Mouse (Mus musculus) urinary bladder, postnatal 14 days (tissue): ENCODE measurements around the gene Gm3776.
A peak's percentile ranks its signal among the peaks of the same experiment; 100 is the strongest.
"Not testable (repeated sequence)": the region's sequence is repeated elsewhere in the genome, so short reads cannot be mapped to it uniquely, and the experiment has no call there.

Experiments used
- DNase-seq: peaks from one replicate; pipeline ENCODE4 v3.0.0; 2021; ENCODE audit warnings: low spot score

Gene Gm3776

DNA sequence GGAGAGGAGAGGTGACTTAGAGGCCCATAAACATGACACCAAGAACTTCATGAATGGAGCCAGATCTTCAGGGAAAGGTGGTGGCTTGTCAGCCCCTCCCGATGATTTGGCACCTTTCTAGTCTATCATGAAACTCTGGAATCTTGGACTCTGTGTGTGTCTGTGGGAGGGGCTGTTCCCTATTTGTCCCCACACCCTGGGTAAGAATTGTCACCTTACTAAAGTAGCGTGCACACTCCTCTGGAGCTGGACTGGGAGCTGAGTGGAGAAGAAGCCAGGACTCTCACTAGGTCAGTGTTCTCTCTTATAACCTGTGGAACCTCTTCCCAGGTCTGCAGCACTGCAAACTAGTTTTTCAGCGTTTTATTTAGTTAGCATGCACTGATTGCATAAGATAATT is at the start of gene Gm3776:
Gm3776 (plus strand) TSS at position 216 of the 400 bp plus-strand sequence.
- not testable (repeated sequence) for DNase-seq

DNA sequence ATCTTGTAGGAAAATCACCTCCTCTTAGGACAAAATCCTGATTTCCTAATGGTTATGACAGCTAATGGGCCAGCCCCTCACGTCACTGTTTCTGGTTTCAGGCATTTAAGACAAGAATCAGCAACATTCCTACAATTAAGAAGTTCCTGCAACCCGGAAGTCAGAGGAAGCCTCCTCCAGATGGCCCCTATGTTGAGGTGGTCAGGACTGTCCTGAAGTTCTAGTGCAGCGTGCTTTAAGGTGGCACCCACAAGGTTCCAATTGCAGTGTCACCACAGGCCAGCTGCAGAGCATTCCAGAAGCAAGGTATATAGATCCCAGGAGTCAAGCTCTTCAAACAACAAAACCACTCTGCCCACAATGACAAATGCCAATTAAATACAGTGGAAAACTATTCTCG is 48.0 kb upstream of the Gm3776 start:
- DNase-seq = no peak

DNA sequence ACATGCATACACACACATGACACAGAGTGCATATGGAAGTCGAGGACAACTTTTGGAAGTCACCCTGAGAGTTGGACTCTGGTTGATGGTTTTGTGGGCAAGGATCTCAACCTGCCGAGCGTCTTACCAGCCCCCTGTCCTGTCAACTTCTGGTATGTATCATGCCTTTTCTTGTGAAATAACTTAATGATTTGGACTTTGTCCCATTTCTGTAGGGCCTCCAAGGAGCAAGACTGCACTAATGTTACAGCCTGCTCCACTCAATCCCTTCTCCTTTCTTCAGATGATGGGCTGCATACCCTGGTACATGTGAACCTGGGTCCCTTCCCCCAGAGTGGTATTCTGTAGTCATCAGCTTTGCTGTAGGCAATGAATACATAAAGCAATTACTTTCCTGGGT is 46.9 kb upstream of the Gm3776 start:
- DNase-seq = no peak

DNA sequence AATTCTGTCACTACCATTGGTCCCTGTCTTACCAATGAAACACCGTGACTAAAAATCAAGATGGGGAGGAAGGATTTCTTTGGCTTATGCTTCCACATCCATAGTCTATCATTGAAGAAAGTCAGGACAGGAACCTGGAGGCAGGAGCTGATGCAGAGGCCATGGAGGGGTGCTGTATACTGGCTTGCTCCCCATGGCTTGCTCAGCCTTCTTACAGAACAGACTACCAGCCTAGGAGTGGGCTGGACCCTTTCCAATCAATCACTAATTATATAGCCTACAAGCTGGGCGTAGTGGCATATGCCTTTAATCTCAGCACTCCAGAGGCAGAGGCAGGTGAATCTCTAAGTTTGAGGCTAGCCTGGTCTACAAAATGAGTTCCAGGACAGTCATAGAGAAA is 46.1 kb upstream of the Gm3776 start:
- DNase-seq = no peak

DNA sequence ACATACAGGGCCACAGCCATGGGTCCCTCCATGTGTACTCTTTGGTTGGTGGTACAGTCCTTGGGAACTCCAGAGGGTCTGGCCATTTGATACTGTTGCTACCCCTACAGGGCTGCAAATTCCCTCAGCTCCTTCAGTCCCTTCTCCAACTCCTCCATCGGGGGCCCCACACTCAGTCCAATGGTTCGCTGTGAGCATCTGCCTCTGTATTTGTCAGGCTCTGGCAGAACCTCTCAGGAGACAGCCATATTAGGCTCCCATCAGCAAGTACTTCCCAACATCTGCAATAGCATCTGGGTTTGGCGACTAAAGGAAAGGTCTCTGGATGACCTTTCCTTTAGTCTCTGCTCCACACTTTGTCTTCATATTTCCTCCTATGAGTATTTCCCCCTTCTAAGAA is 45.4 kb upstream of the Gm3776 start:
- no peak for DNase-seq

DNA sequence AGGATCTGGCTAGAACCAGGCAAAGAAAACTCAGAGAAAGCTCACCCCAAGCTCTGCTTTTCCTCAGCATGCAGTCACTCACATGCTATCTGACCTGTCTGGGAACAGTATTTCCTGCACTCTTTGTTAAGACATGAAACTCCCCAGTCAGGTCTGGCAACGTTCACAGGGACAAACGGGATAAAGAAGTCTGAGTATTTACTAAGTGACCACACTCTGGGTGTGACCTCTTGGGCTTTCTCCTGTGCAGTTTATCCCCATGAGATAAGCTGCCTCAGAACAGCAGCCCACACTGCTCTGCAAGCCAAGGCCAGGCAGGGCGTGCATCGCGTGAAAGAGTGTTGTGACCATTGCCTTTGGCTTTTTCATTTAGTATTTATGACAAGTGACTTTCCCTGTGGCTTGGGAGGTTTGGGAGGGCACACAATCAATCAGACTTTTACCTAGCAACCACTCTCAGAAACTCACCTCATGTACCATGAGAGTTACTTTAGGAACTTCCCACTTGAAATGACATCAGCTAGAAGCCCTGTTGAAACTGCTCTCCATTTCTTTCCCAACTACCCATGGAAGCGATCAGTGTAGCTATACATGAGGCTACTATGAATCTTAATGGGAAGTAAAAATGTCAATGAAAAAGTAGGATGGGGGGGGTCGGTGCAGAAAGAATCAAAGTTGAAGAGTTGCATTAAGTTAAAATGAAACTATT is 44.4 kb upstream of the Gm3776 start:
- DNase-seq = peak; percentile 86

DNA sequence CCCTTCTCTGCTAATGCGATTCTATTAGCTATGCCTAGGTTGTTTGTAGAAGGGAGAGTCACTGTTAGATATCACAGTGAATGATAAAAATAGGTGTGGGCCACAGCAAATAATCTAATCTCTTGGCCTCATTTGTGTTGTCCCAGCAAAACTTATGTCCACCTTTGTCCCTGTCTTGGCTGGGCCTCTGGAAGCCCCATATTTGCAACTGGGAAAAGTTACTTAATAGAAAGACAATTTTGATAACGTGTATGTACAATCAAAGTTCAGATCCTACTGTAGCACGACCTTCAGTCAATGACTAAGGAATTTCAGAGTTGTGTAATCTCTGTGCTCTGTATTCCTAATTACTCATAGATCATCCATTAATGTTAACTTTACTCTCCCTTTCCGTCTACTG is 39.9 kb upstream of the Gm3776 start:
- DNase-seq = no peak

DNA sequence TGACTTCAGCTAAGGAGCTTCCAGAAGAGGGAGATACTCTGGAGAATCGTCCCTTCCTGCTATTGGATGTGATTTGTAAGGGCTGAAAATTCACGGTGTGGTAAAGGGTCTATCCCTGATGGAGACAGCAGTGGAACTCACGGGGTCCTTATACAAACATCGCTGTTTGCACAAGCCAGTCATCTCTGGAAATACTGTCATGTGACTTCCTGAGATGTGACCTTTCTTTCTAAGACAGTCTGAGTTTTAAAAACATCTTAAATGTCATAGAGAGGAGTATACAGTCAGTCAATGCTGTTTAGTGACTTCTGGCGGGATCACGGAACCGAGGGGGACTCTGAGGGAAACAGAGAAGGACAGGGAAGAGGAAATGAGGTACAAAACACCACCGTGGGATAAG is 34.3 kb upstream of the Gm3776 start:
- no peak for DNase-seq

DNA sequence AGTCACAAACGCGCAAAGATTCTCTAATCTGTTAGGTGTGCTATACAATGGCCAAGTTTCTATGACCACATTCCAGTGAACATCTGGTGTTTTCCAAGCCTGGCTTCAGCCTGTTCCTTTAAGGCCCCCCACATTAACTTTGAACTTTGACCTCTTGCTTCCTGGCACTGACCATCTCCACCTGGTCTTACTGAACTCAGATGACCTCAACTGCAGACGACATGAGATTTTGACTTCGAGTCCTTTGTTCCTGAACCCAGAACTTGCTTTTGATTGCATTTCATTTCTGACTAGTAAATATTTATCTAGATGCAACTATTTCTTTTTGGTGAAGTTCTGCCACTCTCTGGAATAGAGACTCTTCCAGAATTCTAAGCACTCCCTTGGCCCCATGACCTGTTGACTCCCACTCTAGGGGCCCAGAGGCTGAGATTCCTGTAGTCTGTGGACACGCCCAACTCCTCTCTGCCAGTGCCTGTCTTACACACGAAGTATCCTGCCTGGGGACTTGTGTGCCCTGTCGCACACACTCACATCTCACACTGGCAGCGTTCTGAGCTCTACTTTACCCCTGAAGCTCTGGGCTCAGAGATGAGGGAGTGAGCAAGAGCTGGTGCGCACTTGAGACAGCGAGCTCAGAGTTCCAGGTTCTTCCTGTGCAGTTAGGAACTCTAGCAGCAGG is 33.6 kb upstream of the Gm3776 start:
- no peak for DNase-seq

DNA sequence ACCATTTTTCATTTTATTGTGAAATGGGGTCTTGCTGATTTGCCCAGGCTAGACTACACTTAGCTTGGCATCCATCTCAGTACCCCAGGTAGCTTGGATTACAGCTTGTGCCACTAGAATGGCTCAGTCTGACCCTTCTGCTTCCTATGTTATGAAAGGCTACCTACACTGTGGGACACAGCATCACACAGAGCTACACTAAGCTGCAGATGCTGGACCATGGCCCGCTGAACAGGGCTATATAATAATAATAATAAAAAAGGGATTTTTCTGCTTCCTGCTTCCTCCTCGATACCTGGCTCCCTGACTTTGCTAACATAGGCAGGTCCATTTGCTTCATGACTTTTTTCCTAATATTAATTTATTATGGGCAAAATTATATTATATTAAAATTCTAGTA is 32.5 kb upstream of the Gm3776 start:
- DNase-seq = no peak

DNA sequence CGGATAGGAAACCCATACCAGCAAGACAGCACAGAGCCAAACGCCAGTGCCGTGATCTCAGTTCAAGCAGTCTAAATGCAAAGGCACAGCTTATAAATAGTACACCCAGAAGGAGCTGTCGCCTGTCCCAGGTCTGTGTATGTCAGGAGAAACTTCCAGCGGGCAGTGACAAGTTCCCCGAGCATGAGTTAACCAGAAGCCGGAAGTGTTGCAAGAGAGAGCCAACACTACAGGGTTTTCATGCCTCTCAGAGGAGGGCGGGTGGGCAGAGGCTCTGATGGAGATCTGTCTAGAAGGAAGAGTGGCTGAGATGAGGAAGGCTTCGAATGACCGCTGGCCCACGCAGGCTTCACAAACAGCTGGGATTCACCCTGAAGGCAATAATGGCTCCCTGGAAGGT is 31.6 kb upstream of the Gm3776 start:
- no peak for DNase-seq

DNA sequence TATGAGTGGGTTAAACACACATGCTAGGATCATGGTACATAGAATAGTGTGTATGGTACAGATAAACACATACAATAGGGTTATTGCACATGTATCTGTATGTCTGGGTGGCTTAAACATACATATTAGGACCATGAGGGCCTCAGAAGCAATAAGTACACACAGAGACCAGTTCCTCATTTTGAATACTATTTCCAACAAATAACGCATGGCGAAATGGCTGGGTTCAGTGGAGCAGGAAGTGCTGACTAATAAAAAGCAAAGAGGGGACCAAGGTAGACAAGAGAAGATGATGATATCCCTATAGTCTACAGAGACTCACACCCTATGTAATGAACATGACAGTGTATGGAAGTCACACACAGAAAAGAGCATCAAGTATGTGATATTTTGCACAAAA is 28.8 kb upstream of the Gm3776 start:
- no peak for DNase-seq

DNA sequence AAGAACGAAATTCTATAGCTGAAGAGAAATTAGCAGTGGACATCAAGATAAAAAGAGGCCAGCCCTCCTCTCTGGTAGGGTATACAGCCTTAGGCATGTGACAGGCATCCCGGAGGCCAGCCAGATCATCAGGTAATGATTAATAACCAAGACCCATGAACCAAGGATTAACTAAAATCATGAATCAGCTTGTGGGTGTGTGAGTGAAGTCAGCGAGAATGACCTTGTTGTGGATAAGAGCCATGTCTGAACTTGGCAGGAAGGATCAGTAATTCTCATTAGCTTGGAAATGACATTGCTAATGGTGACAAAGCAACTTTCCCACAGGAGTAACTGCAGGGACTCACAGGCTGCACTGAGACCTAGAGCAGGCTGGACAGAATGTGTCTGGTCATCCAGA is 27.3 kb upstream of the Gm3776 start:
- not testable (repeated sequence) for DNase-seq

DNA sequence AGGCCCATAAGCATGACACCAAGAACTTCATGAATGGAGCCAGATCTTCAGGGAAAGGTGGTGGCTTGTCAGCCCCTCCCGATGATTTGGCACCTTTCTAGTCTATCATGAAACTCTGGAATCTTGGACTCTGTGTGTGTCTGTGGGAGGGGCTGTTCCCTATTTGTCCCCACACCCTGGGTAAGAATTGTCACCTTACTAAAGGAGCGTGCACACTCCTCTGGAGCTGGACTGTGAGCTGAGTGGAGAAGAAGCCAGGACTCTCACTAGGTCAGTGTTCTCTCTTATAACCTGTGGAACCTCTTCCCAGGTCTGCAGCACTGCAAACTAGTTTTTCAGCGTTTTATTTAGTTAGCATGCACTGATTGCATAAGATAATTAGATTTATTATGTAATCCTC is 26.5 kb upstream of the Gm3776 start, which contains the start of gene Gsta1:
Gsta1 (plus strand) TSS at position 196 of the 400 bp plus-strand sequence.
- not testable (repeated sequence) for DNase-seq

DNA sequence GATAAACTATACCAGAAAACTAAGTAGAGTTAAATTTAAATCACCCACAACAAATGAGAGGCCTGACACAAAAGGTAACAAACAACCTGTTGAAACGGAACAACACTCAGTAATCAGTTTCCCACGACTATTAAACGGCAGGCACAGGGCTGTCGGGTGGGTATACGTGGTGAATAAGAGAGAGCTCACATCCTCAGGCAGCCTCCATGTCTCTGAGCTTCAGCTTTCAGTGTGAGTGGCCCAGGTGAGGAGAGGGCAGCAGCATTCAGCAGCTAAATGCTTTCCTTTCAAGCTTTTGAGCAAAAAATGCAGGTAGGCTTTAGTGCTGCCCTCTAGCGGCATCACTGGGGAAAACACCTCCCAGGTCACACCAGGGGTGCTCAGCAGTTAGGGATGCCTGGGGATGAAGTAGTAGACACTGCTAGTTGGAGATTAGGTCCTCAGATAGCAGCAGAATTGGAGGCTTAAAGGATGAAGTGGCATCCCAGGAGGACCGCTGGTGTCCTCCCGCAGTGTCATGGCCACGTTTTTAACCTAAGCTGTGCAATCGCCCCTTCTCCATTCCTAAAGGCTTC is 23.7 kb upstream of the Gm3776 start:
- DNase-seq = not testable (repeated sequence)

DNA sequence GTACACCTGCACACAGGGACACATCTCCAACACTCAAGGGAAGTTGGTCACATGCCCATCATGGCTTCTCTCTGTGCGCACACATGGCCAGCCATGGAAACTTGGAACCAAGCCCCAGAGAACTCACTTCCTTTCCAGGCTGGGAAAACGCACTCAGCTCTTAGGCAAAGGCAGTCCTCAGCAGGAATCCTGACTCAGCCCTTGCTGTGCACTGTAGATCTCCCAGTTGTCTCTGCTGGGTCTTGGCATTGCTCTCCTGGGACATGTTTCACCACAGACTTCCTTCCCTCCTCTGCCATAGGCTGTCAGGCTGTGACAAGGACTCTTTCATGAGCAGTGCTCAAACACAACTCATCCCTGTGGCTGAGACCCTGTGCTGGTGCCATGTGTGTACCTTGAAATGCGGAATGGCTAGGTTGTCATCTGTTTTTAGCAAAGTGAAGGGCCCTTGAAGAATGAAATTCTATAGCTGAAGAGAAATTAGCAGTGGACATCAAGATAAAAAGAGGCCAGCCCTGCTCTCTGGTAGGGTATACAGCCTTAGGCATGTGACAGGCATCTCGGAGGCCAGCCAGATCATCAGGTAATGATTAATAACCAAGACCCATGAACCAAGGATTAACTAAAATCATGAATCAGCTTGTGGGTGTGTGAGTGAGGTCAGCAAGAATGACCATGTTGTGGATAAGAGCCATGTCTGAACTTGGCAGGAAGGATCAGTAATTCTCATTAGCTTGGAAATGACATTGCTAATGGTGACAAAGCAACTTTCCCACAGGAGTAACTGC is 1.1 kb upstream of the Gm3776 start:
- peak; percentile 3 for DNase-seq

DNA sequence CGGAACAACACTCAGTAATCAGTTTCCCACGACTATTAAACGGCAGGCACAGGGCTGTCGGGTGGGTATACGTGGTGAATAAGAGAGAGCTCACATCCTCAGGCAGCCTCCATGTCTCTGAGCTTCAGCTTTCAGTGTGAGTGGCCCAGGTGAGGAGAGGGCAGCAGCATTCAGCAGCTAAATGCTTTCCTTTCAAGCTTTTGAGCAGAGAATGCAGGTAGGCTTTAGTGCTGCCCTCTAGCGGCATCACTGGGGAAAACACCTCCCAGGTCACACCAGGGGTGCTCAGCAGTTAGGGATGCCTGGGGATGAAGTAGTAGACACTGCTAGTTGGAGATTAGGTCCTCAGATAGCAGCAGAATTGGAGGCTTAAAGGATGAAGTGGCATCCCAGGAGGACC is 2.8 kb downstream of the Gm3776 start:
- DNase-seq = peak; percentile 60

DNA sequence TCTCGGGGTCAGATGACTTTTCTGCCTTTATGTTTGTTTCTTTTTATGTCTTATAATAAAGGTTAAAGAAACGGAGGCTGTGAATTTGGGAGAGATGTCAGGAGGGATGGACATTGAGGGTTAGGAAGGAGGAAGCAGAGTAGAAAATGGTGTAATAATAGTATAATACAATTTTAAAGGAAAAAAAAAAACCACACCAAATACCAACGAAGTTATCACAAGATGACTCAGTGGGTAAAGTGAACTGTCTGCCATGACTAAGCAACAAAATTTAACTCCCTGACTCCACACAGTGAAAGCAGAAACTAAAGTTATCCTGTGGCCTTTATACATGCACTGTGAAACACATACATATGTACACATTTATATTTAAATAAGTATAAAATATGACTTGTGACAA is 14.0 kb downstream of the Gm3776 start:
- DNase-seq = not testable (repeated sequence)

DNA sequence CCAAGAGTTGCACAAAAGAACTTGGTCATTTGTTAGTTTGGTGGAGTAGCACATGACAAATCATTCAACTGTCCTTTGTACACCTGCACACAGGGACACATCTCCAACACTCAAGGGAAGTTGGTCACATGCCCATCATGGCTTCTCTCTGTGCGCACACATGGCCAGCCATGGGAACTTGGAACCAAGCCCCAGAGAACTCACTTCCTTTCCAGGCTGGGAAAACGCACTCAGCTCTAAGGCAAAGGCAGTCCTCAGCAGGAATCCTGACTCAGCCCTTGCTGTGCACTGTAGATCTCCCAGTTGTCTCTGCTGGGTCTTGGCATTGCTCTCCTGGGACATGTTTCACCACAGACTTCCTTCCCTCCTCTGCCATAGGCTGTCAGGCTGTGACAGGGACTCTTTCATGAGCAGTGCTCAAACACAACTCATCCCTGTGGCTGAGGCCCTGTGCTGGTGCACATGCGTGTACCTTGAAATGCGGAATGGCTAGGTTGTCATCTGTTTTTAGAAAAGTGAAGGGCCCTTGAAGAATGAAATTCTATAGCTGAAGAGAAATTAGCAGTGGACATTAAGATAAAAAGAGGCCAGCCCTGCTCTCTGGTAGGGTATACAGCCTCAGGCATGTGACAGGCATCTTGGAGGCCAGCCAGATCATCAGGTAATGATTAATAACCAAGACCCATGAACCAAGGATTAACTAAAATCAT is 25.2 kb downstream of the Gm3776 start:
- DNase-seq = peak; percentile 51

DNA sequence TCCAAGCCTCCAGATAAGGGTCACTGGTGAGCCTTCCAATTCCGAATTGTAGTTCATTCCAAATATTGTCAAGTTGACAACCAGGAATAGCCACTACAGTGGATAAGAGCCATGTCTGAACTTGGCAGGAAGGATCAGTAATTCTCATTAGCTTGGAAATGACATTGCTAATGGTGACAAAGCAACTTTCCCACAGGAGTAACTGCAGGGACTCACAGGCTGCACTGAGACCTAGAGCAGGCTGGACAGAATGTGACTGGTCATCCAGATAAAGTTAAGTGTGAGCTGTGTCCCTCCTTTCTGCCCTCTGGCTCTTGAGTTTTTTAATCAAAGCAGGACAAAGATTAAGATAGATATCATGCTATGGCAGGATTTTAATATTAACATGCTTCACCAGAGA is 32.1 kb downstream of the Gm3776 start:
- DNase-seq = not testable (repeated sequence)

DNA sequence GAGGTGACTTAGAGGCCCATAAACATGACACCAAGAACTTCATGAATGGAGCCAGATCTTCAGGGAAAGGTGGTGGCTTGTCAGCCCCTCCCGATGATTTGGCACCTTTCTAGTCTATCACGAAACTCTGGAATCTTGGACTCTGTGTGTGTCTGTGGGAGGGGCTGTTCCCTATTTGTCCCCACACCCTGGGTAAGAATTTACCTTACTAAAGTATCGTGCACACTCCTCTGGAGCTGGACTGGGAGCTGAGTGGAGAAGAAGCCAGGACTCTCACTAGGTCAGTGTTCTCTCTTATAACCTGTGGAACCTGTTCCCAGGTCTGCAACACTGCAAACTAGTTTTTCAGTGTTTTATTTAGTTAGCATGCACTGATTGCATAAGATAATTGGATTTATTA is 32.8 kb downstream of the Gm3776 start, which contains the start of gene Gm10639:
Gm10639 (plus strand) TSS at position 201 of the 400 bp plus-strand sequence.
- DNase-seq = not testable (repeated sequence)

DNA sequence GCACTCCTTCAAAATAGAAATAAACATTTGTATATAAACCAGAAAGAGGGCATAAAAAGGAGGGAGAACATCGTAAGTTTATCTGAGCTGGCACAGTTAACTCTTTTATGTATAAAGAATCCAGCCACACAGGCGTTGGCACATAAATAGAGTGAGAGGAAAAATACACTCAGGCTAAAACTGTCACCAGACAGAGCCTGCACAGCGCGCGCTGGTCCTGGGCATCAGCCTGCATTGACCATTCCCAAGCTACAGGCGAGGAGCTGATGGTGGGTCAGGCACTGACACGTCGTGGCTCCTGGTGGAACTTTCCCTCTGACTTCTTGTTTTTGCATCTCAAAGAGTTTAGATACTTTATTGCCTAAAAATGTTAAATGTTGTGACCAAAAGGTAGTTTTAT is 35.5 kb downstream of the Gm3776 start:
- not testable (repeated sequence) for DNase-seq
